Mouse (Mus musculus): ENCODE measurements around the gene Ip6k3.

- TF ChIP-seq HCFC1 (IDR thresholded peaks at IDR 0.05; ENCODE audit: borderline replicate concordance, insufficient read depth, low read length), result no peak
- TF ChIP-seq CHD2 (IDR thresholded peaks at IDR 0.05; ENCODE audit: low read depth, low read length), result no peak
- no peak for TF ChIP-seq MAFK (IDR thresholded peaks at IDR 0.05; ENCODE audit: insufficient read depth, low read depth, low read length)
- TF ChIP-seq ZNF384 (IDR thresholded peaks at IDR 0.05; ENCODE audit: low read depth, low read length), result no peak
- TF ChIP-seq ZC3H11A (IDR thresholded peaks at IDR 0.05; ENCODE audit: borderline replicate concordance, low read depth, low read length), result no peak
These were observed 18.5 kb upstream of the Ip6k3 start for GRCm38 (mm10) chr17:27186068-27186467.

Data from ES-E14 (cell line).